Mouse (Mus musculus) embryonic facial prominence, embryonic 13.5 days (tissue): Measurements from ENCODE around the gene Snapin. TPM values are rescaled to one million over a fixed set of nuclear protein-coding genes. Genes with fewer than 3 reads are reported as not detected.
A peak's percentile ranks its signal among the peaks of the same experiment; 100 is the strongest.

ENCODE experiments used
- ATAC-seq: fragments of 200-750 bp; cut with Nextera tagmentation; 2 replicates; pipeline ENCODE4 v1.8.0; 2017; ENCODE audit warnings: low read depth; ENCODE audit not compliant: insufficient number of reproducible peaks, insufficient read depth, low FRiP score, low TSS enrichment
- H3K27ac ChIP-seq: fragments of 300-500 bp; sonication (generic); 2 replicates; pipeline ENCODE4 v1.5.1; 2015; ENCODE audit warnings: moderate library complexity, mild to moderate bottlenecking, inconsistent platforms
- H3K27me3 ChIP-seq: fragments of 300-500 bp; sonication (generic); 2 replicates; pipeline ENCODE4 v1.6.1; 2015; ENCODE audit warnings: mild to moderate bottlenecking, inconsistent platforms
- H3K36me3 ChIP-seq: fragments of 300-500 bp; sonication (generic); 2 replicates; pipeline ENCODE4 v1.6.1; 2015; ENCODE audit warnings: mild to moderate bottlenecking, inconsistent platforms
- H3K4me1 ChIP-seq: fragments of 300-500 bp; sonication (generic); 2 replicates; pipeline ENCODE4 v1.6.1; 2015; ENCODE audit warnings: inconsistent platforms
- H3K4me2 ChIP-seq: fragments of 300-500 bp; sonication (generic); 2 replicates; pipeline ENCODE4 v1.6.1; 2015; ENCODE audit warnings: moderate library complexity, mild to moderate bottlenecking, inconsistent platforms
- H3K4me3 ChIP-seq: fragments of 300-500 bp; sonication (generic); 2 replicates; pipeline ENCODE4 v1.5.1; 2015; ENCODE audit warnings: mild to moderate bottlenecking, inconsistent platforms
- H3K9ac ChIP-seq: fragments of 300-500 bp; sonication (generic); 2 replicates; pipeline ENCODE4 v1.6.1; 2015; ENCODE audit warnings: mild to moderate bottlenecking, inconsistent platforms
- H3K9me3 ChIP-seq: fragments of 300-500 bp; sonication (generic); 2 replicates; pipeline ENCODE4 v1.6.1; 2016; ENCODE audit warnings: inconsistent platforms
- WGBS: fragments of 180-500 bp; shearing (Covaris S2); methylation state at CpG from one replicate; pipeline ENCODE4 v1.1.7; 2015; ENCODE audit warnings: mixed read lengths; 5-methylcytosine and 5-hydroxymethylcytosine counted together
- polyA plus RNA-seq: library from polyadenylated mRNA; unstranded; fragments of >200 nt; fragmentation: Nextera tagmentation; extraction: Ambion mirVana; gene quantifications from 2 replicates; pipeline ENCODE4 v1.2.1, GENCODE M21; 2015

Gene Snapin
- 85.5 and 100 TPM in 2 replicates for polyA plus RNA-seq

DNA sequence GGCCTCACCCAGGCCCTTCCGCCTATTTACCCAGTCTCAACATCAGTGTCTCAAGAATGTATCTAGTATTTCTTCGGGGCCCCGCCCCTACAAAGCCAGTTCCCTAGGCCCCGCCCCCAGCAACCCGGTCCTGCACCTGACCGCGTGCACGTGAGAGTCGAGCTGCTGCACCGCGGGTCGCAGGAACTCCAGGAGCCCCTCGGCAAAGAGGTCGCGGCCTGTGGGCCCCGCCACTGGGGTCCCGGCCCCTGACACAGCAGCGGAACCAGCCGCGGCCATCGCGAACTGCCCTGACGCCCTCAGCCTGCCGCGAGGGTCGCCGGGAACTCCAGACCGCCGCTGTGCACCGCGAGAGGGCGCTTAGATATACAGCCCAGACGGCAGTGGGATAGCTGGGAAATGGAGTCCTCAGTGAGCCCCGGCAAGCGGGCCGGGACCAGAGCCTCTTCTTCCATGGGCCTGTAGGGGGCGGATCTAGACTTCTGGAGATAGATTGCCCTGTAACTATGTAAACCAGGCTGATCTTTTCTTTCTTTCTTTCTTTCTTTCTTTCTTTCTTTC, at the start of gene Snapin:
Gene Snapin, minus strand, starts transcription at position 338 of the 561 bp plus-strand sequence.
- peaks cover 41% of the 10 kb centered on the region for H3K36me3 ChIP-seq
- peak within 1 kb of the TSS; percentile 80 for H3K9ac ChIP-seq
- peaks cover 10% of the 10 kb centered on the region for H3K4me1 ChIP-seq
- WGBS, result under 1% methylated on average over 37 of the region's 37 CpGs
- no peaks in the 10 kb centered on the region for H3K27me3 ChIP-seq
- no peaks in the 10 kb centered on the region for H3K9me3 ChIP-seq
- H3K4me3 ChIP-seq, result peak within 1 kb of the TSS; percentile 70
- H3K4me2 ChIP-seq, result peak within 1 kb of the TSS; percentile 71
- peak within 1 kb of the TSS; percentile 64 for H3K27ac ChIP-seq
- ATAC-seq, result peak; percentile 95

DNA sequence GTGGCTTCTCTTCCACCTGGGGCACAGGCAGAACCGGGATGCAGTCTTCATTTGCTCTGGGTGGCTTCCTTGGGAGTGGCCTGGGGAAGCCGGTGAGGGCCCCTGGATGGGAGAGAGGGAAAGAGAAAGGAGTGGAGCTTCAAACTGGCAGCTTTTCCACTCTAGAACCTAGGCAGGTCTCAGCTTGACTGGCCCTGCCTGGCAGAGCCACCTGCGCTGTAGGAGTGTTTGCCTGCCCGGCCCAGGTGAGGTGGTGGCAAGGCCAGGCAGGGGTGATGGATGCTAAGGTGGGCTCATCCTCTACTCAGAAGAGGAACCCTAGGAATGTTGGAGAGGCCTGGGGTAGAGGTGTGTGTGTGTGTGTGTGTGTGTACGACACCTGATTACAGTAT, 47.1 kb upstream of the Snapin start:
- ATAC-seq, result no peak; the same call in 1 of the 2 replicates
- H3K9me3 ChIP-seq, result no peaks in the 10 kb centered on the region
- H3K4me2 ChIP-seq, result peak overlapping the region; percentile 27
- H3K9ac ChIP-seq, result peak overlapping the region; percentile 40; the same call in 1 of the 2 replicates
- H3K27ac ChIP-seq, result peak overlapping the region; percentile 52
- H3K4me1 ChIP-seq, result peaks cover 17% of the 10 kb centered on the region
- 0 out of 2 replicates have a peak overlapping the region, but pooled peaks have one; percentile 1 for H3K4me3 ChIP-seq
- no peaks in the 10 kb centered on the region for H3K27me3 ChIP-seq
- 62% methylated on average over 5 of the region's 5 CpGs for WGBS
- H3K36me3 ChIP-seq, result no peaks in the 10 kb centered on the region

DNA sequence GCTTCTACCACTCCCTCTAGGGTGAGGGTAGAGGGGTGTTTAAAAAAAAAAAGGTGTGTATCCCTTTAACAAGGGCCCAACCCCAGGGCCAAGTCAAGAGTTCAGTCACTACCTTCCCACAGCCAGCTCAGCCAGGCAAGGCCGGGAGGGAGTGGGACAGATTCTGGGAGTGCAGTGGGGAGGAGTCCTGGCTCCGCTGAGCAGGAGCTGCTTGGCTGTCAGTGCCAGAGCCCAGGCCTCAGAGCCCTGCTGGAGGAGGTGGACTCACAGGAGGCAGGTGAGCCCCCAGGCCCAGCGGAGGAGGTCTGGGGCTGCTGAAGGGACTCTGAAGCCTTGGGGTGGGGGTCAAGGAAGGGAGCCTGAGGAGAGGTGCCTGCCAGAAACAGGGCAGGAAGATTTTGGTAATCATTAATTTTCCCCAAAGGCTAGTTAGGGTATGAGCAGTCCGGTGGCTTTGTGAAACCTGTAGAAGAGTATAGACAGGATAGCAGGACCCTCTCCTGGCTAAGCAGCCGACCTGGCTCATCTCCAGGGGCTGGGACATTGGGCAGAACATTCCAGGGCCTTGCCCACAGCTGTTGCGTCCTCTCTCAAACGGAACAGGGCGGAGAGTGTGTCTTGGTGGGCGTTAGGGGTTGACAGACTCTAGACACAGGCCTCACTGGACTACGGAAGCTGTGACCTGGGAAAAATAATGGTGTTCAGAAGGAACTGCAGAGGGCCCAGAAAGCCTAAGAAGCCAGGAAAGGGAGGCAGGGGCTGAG, 46.5 kb upstream of the Snapin start, which contains the start of gene S100a16:
Gene S100a16, plus strand, starts transcription at position 114 of the 764 bp plus-strand sequence.
- Histone ChIP-seq H3K36me3 (no peaks in the 10 kb centered on the region), H3K27me3 (no peaks in the 10 kb centered on the region), H3K4me3 (0 out of 2 replicates have a peak within 1 kb of the TSS, but pooled peaks have one; percentile 1), H3K27ac (peak within 1 kb of the TSS; percentile 52), H3K4me1 (peaks cover 17% of the 10 kb centered on the region), H3K9me3 (no peaks in the 10 kb centered on the region), H3K4me2 (peak within 1 kb of the TSS; percentile 27), H3K9ac (peak within 1 kb of the TSS; percentile 40; the same call in 1 of the 2 replicates)
- no peak for ATAC-seq
- 41% methylated on average over 10 of the region's 10 CpGs for WGBS

DNA sequence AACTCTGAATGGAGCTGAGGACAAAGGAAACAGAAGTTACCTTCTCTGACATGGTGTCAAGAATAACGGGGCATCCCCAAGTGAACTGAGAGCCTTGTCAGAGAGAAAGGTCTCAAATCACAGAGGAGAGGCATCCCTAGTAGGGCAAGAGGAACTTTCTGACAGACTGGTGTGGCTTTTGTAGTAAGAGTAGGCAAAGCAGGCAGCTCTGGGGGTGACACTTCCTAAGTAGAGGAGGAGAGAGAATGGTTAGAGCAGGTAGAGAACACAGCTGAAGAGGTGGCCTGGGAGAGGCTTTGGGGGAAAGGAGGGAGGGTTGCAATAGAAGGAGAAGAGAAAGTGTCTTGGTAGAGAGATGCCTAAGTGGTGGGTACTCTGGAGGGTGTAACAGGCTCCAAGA, 44.6 kb upstream of the Snapin start:
- no peaks in the 10 kb centered on the region for H3K27me3 ChIP-seq
- WGBS, result 55% methylated on average over 1 of the region's 1 CpGs
- ATAC-seq, result no peak
- H3K36me3 ChIP-seq, result no peaks in the 10 kb centered on the region
- no peak overlapping the region for H3K27ac ChIP-seq
- H3K4me1 ChIP-seq, result peaks cover 6% of the 10 kb centered on the region; the same call in 1 of the 2 replicates
- no peaks in the 10 kb centered on the region for H3K9me3 ChIP-seq
- no peak overlapping the region for H3K4me3 ChIP-seq
- no peak overlapping the region for H3K4me2 ChIP-seq
- no peak overlapping the region for H3K9ac ChIP-seq

DNA sequence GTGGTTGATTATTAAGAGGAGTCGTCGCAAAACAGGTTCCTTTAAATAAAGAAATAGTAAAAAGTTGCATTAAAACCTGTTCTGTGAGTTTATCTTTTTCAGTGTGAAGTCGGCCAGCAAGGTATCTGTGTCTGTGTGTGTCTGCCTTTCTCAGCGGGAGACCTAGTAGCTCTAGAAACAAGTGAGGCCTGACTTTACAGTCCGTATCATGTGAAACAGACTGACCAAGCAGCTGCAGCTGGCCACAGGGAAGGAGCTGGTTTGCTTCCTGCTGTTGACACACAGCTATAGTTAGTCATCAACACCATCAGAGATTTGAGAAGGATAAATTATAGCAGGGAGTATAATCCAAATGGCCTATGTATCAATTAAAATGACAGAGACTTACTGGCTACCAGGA, 40.9 kb upstream of the Snapin start:
- no peak overlapping the region for H3K9ac ChIP-seq
- H3K4me1 ChIP-seq, result no peaks in the 10 kb centered on the region
- no peak overlapping the region for H3K4me2 ChIP-seq
- 61% methylated on average over 5 of the region's 5 CpGs for whole genome bisulfite sequencing
- H3K36me3 ChIP-seq, result no peaks in the 10 kb centered on the region
- no peak overlapping the region for H3K4me3 ChIP-seq
- no peak overlapping the region for H3K27ac ChIP-seq
- no peak for ATAC-seq
- no peaks in the 10 kb centered on the region for H3K27me3 ChIP-seq
- no peaks in the 10 kb centered on the region for H3K9me3 ChIP-seq

DNA sequence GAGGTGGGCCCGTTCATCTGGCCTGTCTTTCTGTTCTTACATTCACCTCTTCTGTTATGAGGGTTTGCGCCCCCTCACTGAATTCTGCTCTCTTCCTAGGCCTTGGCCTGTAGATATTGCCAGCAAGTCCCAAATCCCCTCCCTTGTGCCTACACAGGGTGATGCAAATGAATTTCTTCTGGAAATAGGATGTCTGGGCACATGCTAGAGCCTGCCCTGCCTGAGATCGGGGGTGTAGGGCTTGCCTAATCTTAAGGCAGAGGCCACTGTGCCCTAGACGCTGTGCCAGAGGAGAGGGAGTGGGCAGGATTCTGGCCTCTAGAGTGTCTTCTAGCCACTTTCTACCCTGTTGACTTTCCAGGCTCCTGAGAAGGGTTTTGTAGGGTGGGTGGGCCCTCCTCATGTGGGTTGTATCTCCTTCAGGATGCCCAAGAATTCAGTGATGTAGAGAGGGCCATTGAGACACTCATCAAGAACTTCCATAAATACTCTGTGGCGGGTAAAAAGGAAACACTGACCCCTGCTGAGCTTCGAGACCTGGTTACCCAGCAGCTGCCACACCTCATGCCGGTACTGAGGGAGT, 36.5 kb upstream of the Snapin start:
- no peak overlapping the region for H3K9ac ChIP-seq
- 93% methylated on average over 7 of the region's 7 CpGs for WGBS
- no peaks in the 10 kb centered on the region for H3K36me3 ChIP-seq
- H3K4me2 ChIP-seq, result peak overlapping the region; percentile 11; the same call in 1 of the 2 replicates
- no peak overlapping the region for H3K4me3 ChIP-seq
- H3K27ac ChIP-seq, result 0 out of 2 replicates have a peak overlapping the region, but pooled peaks have one; percentile 48
- peaks cover 3% of the 10 kb centered on the region; the same call in 1 of the 2 replicates for H3K9me3 ChIP-seq
- H3K4me1 ChIP-seq, result 0 out of 2 replicates have a peak, but pooled peaks cover 6% of the 10 kb centered on the region
- H3K27me3 ChIP-seq, result no peaks in the 10 kb centered on the region
- no peak for ATAC-seq

DNA sequence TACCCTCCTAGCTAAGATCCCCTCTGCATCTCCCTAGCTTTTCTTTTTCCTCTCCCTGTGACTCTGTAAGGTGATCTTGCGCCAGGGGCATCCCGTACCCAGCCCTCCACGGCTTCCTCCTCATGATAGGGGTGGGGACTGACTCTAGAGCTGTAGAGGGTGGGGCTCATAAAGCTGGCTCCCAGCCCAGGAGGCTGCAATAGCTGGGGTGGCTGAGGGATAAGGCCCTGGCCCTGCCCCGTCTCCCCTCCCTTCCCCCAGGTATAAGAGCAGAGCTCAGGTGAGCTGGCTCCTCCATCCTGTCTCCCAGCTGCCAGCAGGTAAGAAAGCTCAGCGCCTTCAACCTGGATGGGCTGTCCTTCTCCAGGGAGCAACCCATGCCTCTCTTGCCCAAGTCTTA, 35.7 kb upstream of the Snapin start, which contains the start of gene S100a14:
Gene S100a14, plus strand, starts transcription at position 277 of the 400 bp plus-strand sequence.
- H3K9ac ChIP-seq, result no peak within 1 kb of the TSS
- 0 out of 2 replicates have a peak, but pooled peaks cover 6% of the 10 kb centered on the region for H3K4me1 ChIP-seq
- H3K4me2 ChIP-seq, result peak within 1 kb of the TSS; percentile 11
- no peaks in the 10 kb centered on the region for H3K36me3 ChIP-seq
- whole genome bisulfite sequencing, result 52% methylated on average over 5 of the region's 5 CpGs
- 0 out of 2 replicates have a peak, but pooled peaks have one; percentile 45 for ATAC-seq
- peak within 1 kb of the TSS; percentile 51; the same call in 1 of the 2 replicates for H3K27ac ChIP-seq
- no peaks in the 10 kb centered on the region for H3K27me3 ChIP-seq
- H3K4me3 ChIP-seq, result no peak within 1 kb of the TSS
- peaks cover 3% of the 10 kb centered on the region; the same call in 1 of the 2 replicates for H3K9me3 ChIP-seq

DNA sequence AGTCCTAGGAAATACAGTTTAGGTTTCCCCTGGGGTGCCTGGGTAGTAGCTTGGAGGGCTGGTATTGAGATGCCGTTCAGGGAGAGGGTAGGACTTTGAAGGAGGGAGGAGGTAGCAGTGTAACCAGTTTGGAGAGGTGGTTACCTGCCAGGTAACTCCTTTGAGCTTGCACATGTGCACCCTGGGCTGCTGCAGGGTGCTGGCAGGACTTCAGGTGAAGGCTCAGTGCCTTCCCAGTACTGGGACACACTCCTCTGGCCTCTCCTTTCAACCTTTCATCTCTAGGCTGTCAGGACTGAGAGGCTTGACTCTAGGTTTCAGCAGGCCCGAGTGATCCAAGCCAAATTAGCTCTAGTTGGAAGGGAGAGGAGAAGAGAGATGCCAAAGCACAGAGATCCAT, 35.2 kb upstream of the Snapin start:
- H3K27ac ChIP-seq, result peak overlapping the region; percentile 51; the same call in 1 of the 2 replicates
- no peak overlapping the region for H3K4me2 ChIP-seq
- no peak overlapping the region for H3K4me3 ChIP-seq
- no peaks in the 10 kb centered on the region for H3K36me3 ChIP-seq
- 0 out of 2 replicates have a peak, but pooled peaks cover 6% of the 10 kb centered on the region for H3K4me1 ChIP-seq
- no peaks in the 10 kb centered on the region for H3K27me3 ChIP-seq
- H3K9me3 ChIP-seq, result peaks cover 3% of the 10 kb centered on the region; the same call in 1 of the 2 replicates
- ATAC-seq, result no peak
- no peak overlapping the region for H3K9ac ChIP-seq
- WGBS, result 52% methylated on average over 2 of the region's 2 CpGs

DNA sequence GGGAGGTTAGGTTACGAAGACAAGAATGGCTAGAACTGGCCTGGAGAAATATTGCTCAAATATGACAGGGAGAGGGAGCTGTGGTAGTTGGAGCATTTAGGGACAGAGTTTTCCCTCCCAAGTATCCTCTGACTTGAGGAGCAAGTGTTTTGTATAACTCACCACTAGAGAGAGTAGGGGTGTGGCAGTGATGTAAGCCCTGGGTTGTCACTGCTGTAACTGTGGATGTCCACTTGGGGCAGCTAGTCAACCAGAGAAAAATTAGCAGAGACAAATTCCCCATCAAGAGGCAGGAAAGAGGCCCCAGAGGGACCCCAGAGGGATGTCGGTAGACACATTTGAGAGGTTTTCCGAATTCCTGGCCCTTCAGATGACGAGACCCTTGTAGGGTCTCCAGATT, 34.6 kb upstream of the Snapin start:
- 46% methylated on average over 4 of the region's 4 CpGs for WGBS
- no peaks in the 10 kb centered on the region for H3K27me3 ChIP-seq
- H3K9me3 ChIP-seq, result peaks cover 3% of the 10 kb centered on the region; the same call in 1 of the 2 replicates
- H3K4me1 ChIP-seq, result 0 out of 2 replicates have a peak, but pooled peaks cover 6% of the 10 kb centered on the region
- H3K36me3 ChIP-seq, result no peaks in the 10 kb centered on the region
- H3K4me2 ChIP-seq, result no peak overlapping the region
- H3K9ac ChIP-seq, result no peak overlapping the region
- no peak for ATAC-seq
- no peak overlapping the region for H3K27ac ChIP-seq
- H3K4me3 ChIP-seq, result no peak overlapping the region

DNA sequence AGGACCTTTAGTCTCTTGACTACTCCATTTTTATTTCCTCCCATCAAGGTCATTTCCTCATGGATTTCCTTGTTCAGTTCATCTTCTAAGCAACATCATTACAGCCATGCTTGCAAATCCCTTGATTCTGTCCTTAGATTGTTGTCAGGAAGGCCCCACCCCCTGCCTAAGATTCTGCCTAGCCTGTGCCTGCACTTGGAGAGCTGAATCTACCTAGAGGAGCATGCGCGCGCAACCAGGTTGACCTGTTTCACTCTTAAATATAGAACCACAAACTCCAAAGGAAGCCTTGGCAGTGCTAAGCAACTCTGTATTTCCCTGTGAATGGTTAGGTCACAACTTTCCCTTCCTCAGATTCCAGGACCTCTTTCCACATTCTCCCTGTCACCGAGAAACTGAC, 26.9 kb upstream of the Snapin start:
- Histone ChIP-seq H3K4me2 (no peak overlapping the region), H3K9ac (no peak overlapping the region), H3K4me3 (no peak overlapping the region), H3K4me1 (peaks cover 22% of the 10 kb centered on the region), H3K9me3 (no peaks in the 10 kb centered on the region), H3K27ac (no peak overlapping the region), H3K36me3 (no peaks in the 10 kb centered on the region), H3K27me3 (peaks cover 10% of the 10 kb centered on the region; the same call in 1 of the 2 replicates)
- ATAC-seq, result no peak
- 86% methylated on average over 4 of the region's 4 CpGs for WGBS

DNA sequence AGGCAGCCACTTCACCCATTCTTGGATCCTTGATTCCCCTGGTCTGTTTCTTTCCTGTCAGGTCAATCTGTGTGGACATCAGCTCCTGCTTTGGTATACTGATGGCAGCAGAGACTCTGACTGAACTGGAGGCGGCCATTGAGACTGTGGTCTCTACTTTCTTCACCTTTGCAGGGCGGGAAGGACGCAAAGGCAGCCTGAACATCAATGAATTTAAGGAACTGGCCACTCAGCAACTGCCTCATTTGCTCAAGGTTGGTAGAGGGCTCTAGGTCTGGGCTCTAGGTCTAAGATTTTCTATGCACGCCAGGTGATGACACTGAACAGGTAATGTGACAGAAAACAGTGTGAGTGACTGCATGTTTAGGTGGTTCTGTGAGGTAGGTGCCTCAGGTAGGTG, 25.0 kb upstream of the Snapin start:
- H3K4me1 ChIP-seq, result peaks cover 22% of the 10 kb centered on the region
- no peaks in the 10 kb centered on the region for H3K36me3 ChIP-seq
- no peak overlapping the region for H3K27ac ChIP-seq
- no peak overlapping the region for H3K4me3 ChIP-seq
- H3K27me3 ChIP-seq, result peaks cover 20% of the 10 kb centered on the region; the same call in 1 of the 2 replicates
- H3K9me3 ChIP-seq, result no peaks in the 10 kb centered on the region
- H3K4me2 ChIP-seq, result no peak overlapping the region
- WGBS, result 83% methylated on average over 4 of the region's 4 CpGs
- ATAC-seq, result no peak
- no peak overlapping the region for H3K9ac ChIP-seq
